Mouse (Mus musculus): ENCODE measurements around the gene Usp29. TPM values are rescaled to one million over a fixed set of nuclear protein-coding genes. Genes with fewer than 3 reads are reported as not detected.
A peak's percentile ranks its signal among the peaks of the same experiment; 100 is the strongest.
"Not testable (repeated sequence)": the region's sequence is repeated elsewhere in the genome, so short reads cannot be mapped to it uniquely, and the experiment has no call there.

Gene Usp29
- polyA plus RNA-seq, 1 experiment from 2014 or later = 23.2 TPM

GRCm38 (mm10) chr7:6773865-6774413 is 43.6 kb downstream of the Usp29 start:
- not testable (repeated sequence) for H3K4me2 ChIP-seq; H3K27ac ChIP-seq; ATAC-seq; H3K27me3 ChIP-seq; H3K9me3 ChIP-seq (replicated peaks); H3K4me3 ChIP-seq; H3K36me3 ChIP-seq (ENCODE audit: poor library complexity, severe bottlenecking); H3K9ac ChIP-seq
- WGBS = 72% methylated on average over 11 of the region's 11 CpGs
- H3K4me1 ChIP-seq = peaks cover 11% of the 10 kb centered on the region; the same call in 1 of the 2 replicates

- no peak overlapping the region for H3K27ac ChIP-seq
- no peak overlapping the region for H3K9ac ChIP-seq
- 88% methylated on average over 10 of the region's 10 CpGs for WGBS
- H3K4me2 ChIP-seq = no peak overlapping the region
- no peaks in the 10 kb centered on the region for H3K36me3 ChIP-seq (ENCODE audit: poor library complexity, severe bottlenecking)
- H3K4me3 ChIP-seq = no peak overlapping the region
- H3K9me3 ChIP-seq (replicated peaks) = no peaks in the 10 kb centered on the region
- no peaks in the 10 kb centered on the region for H3K27me3 ChIP-seq
- ATAC-seq = 0 out of 2 replicates have a peak, but pooled peaks have one; percentile 33
- peaks cover 10% of the 10 kb centered on the region; the same call in 1 of the 2 replicates for H3K4me1 ChIP-seq
These were observed 46.1 kb downstream of the Usp29 start for GRCm38 (mm10) chr7:6776314-6777059.

- Histone ChIP-seq H3K9ac (no peak overlapping the region), H3K4me3 (no peak overlapping the region), H3K27me3 (no peaks in the 10 kb centered on the region), H3K4me2 (no peak overlapping the region), H3K9me3 (replicated peaks) (no peaks in the 10 kb centered on the region), H3K36me3 (ENCODE audit: poor library complexity, severe bottlenecking) (no peaks in the 10 kb centered on the region), H3K27ac (no peak overlapping the region), H3K4me1 (peaks cover 17% of the 10 kb centered on the region)
- 77% methylated on average over 2 of the region's 2 CpGs for WGBS
- no peak for ATAC-seq
These were observed 46.7 kb downstream of the Usp29 start for GRCm38 (mm10) chr7:6777107-6777506.

- Histone ChIP-seq H3K4me1 (peaks cover 18% of the 10 kb centered on the region), H3K36me3 (ENCODE audit: poor library complexity, severe bottlenecking) (no peaks in the 10 kb centered on the region), H3K27me3 (no peaks in the 10 kb centered on the region), H3K4me3 (no peak overlapping the region), H3K27ac (no peak overlapping the region), H3K9me3 (replicated peaks) (no peaks in the 10 kb centered on the region), H3K9ac (no peak overlapping the region), H3K4me2 (no peak overlapping the region)
- WGBS = 71% methylated on average over 4 of the region's 4 CpGs
- ATAC-seq = no peak
These were observed 47.3 kb downstream of the Usp29 start for GRCm38 (mm10) chr7:6777689-6778088.

- no peak overlapping the region for H3K4me3 ChIP-seq
- no peaks in the 10 kb centered on the region for H3K9me3 ChIP-seq (replicated peaks)
- H3K27me3 ChIP-seq = no peaks in the 10 kb centered on the region
- no peak overlapping the region for H3K4me2 ChIP-seq
- 88% methylated on average over 5 of the region's 5 CpGs for WGBS
- no peak overlapping the region for H3K27ac ChIP-seq
- no peak overlapping the region for H3K9ac ChIP-seq
- no peak for ATAC-seq
- H3K4me1 ChIP-seq = peaks cover 20% of the 10 kb centered on the region
- H3K36me3 ChIP-seq (ENCODE audit: poor library complexity, severe bottlenecking) = no peaks in the 10 kb centered on the region
These were observed 48.8 kb downstream of the Usp29 start for GRCm38 (mm10) chr7:6779172-6779571.

GRCm38 (mm10) chr7:6781541-6781940 is 51.2 kb downstream of the Usp29 start:
- peaks cover 28% of the 10 kb centered on the region for H3K4me1 ChIP-seq
- H3K4me3 ChIP-seq = no peak overlapping the region
- ATAC-seq = peak; percentile 70
- no peak overlapping the region for H3K9ac ChIP-seq
- no peaks in the 10 kb centered on the region for H3K9me3 ChIP-seq (replicated peaks)
- no peak overlapping the region for H3K4me2 ChIP-seq
- WGBS = 11% methylated on average over 11 of the region's 11 CpGs
- peak overlapping the region; percentile 48 for H3K27ac ChIP-seq
- no peaks in the 10 kb centered on the region for H3K27me3 ChIP-seq
- H3K36me3 ChIP-seq (ENCODE audit: poor library complexity, severe bottlenecking) = no peaks in the 10 kb centered on the region

GRCm38 (mm10) chr7:6784340-6785073 is 54.1 kb downstream of the Usp29 start:
- Histone ChIP-seq H3K27ac (no peak overlapping the region), H3K27me3 (no peaks in the 10 kb centered on the region), H3K9me3 (replicated peaks) (no peaks in the 10 kb centered on the region), H3K4me3 (no peak overlapping the region), H3K9ac (no peak overlapping the region), H3K4me2 (0 out of 2 replicates have a peak overlapping the region, but pooled peaks have one; percentile 19), H3K4me1 (peaks cover 21% of the 10 kb centered on the region), H3K36me3 (ENCODE audit: poor library complexity, severe bottlenecking) (no peaks in the 10 kb centered on the region)
- ATAC-seq = peak; percentile 53; the same call in 1 of the 2 replicates
- 4% methylated on average over 8 of the region's 8 CpGs for WGBS

- Histone ChIP-seq H3K9ac (no peak overlapping the region), H3K27me3 (no peaks in the 10 kb centered on the region), H3K4me3 (no peak overlapping the region), H3K4me1 (peaks cover 12% of the 10 kb centered on the region), H3K27ac (no peak overlapping the region), H3K4me2 (no peak overlapping the region), H3K9me3 (replicated peaks) (no peaks in the 10 kb centered on the region), H3K36me3 (ENCODE audit: poor library complexity, severe bottlenecking) (no peaks in the 10 kb centered on the region)
- no peak for ATAC-seq
- 91% methylated on average over 2 of the region's 2 CpGs for WGBS
These were observed 56.6 kb downstream of the Usp29 start for GRCm38 (mm10) chr7:6787000-6787399.

GRCm38 (mm10) chr7:6788101-6788500 is 57.7 kb downstream of the Usp29 start:
- WGBS = 85% methylated on average over 2 of the region's 2 CpGs
- Histone ChIP-seq H3K4me3 (no peak overlapping the region), H3K36me3 (ENCODE audit: poor library complexity, severe bottlenecking) (no peaks in the 10 kb centered on the region), H3K4me1 (peaks cover 9% of the 10 kb centered on the region), H3K4me2 (no peak overlapping the region), H3K9ac (no peak overlapping the region), H3K27me3 (no peaks in the 10 kb centered on the region), H3K9me3 (replicated peaks) (no peaks in the 10 kb centered on the region), H3K27ac (no peak overlapping the region)
- no peak for ATAC-seq

- Histone ChIP-seq H3K27me3 (no peaks in the 10 kb centered on the region), H3K4me3 (no peak overlapping the region), H3K4me1 (no peaks in the 10 kb centered on the region), H3K4me2 (no peak overlapping the region), H3K36me3 (ENCODE audit: poor library complexity, severe bottlenecking) (no peaks in the 10 kb centered on the region), H3K9me3 (replicated peaks) (no peaks in the 10 kb centered on the region), H3K27ac (no peak overlapping the region), H3K9ac (no peak overlapping the region)
- 88% methylated on average over 9 of the region's 9 CpGs for WGBS
- ATAC-seq = no peak
These were observed 61.1 kb downstream of the Usp29 start for GRCm38 (mm10) chr7:6791286-6792065.

- Histone ChIP-seq H3K9ac (no peak overlapping the region), H3K4me1 (no peaks in the 10 kb centered on the region), H3K9me3 (replicated peaks) (no peaks in the 10 kb centered on the region), H3K27ac (no peak overlapping the region), H3K4me2 (no peak overlapping the region), H3K27me3 (no peaks in the 10 kb centered on the region), H3K36me3 (ENCODE audit: poor library complexity, severe bottlenecking) (no peaks in the 10 kb centered on the region), H3K4me3 (no peak overlapping the region)
- 90% methylated on average over 6 of the region's 6 CpGs for WGBS
- no peak for ATAC-seq
These were observed 62.9 kb downstream of the Usp29 start for GRCm38 (mm10) chr7:6793240-6793639.

GRCm38 (mm10) chr7:6793811-6794210 is 63.4 kb downstream of the Usp29 start:
- Histone ChIP-seq H3K9me3 (replicated peaks) (no peaks in the 10 kb centered on the region), H3K4me1 (no peaks in the 10 kb centered on the region), H3K4me2 (no peak overlapping the region), H3K4me3 (no peak overlapping the region), H3K27me3 (no peaks in the 10 kb centered on the region), H3K9ac (no peak overlapping the region), H3K36me3 (ENCODE audit: poor library complexity, severe bottlenecking) (no peaks in the 10 kb centered on the region), H3K27ac (no peak overlapping the region)
- no peak for ATAC-seq
- WGBS = 89% methylated on average over 3 of the region's 3 CpGs

Data from forebrain, embryonic 13.5 days (tissue).